ENCODE assay signal across 11 mouse cellular contexts in the genomic region with DNA sequence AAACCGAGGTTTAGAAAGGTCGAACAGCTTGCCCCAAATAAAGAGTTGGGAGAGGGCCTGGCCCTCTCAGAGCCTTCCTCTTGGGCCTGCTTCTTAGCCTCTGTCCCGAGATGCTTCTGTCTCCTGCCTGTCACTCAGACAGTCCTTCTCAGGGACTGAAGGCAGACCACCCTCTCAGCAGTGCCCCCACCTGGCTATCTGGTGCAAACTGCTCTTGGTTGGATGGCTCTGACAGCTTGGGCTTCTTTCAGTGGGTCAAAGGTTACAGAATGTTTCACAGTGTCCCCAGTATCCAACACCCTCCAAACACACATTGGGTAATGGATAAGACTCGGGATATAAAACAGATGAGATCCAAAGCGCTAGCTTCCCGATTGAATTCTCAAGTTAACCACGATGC. TPM values are rescaled to one million over a fixed set of nuclear protein-coding genes. Genes with fewer than 3 reads are reported as not detected.
DNase-seq lines count a peak whose midpoint lies in the region; ATAC-seq and TF ChIP-seq lines count a peak whose summit lies in the region.
"Had no signal": no experiment of that assay in that cellular context is flagged by ENCODE, and none has a peak within 500 bp of the region (broad histone marks: within the 10 kb centered on the region; RNA-seq: fewer than 3 reads in every experiment).

No protein-coding gene starts in this region.

- intact Hi-C loops in heart, postnatal 36 days (cut with DNase I), result loop anchor here (2.0 kb wide), 1 partner anchor 22 kb away; a partner anchor contains a TSS

- TF ChIP-seq CTCF in midbrain, postnatal 0 days (IDR thresholded peaks at IDR 0.05), result peak; percentile 22
- peak; percentile 59 for TF ChIP-seq CTCF in lung, adult 2 months (IDR thresholded peaks at IDR 0.05; ENCODE audit: insufficient read depth, low read length)

- H3K9me3 ChIP-seq in midbrain, postnatal 0 days (ENCODE audit: low read length), result no peaks in the 10 kb centered on the region
- H3K9me3 ChIP-seq in midbrain, embryonic 15.5 days, result no peaks in the 10 kb centered on the region
- H3K9me3 ChIP-seq: G1E; limb, embryonic 15.5 days had no signal

- H3K27ac ChIP-seq in midbrain, postnatal 0 days (ENCODE audit: low read depth, low read length), result no peak overlapping the region
- H3K27ac ChIP-seq in midbrain, embryonic 15.5 days, result no peak overlapping the region
- H3K27ac ChIP-seq: limb, embryonic 15.5 days had no signal

- 71% methylated on average over 7 of the region's 7 CpGs for WGBS in midbrain, postnatal 0 days
- WGBS in midbrain, embryonic 15.5 days, result 67% methylated on average over 7 of the region's 7 CpGs
- 67% methylated on average over 7 of the region's 7 CpGs for whole genome bisulfite sequencing in lung, adult 2 months

- TF ChIP-seq POLR2A in lung, adult 2 months (IDR thresholded peaks at IDR 0.05; ENCODE audit: borderline replicate concordance, extremely low read depth, low read depth, low read length), result no peak

- DNase-seq in heart, adult 18-20 months, result peak; percentile 68 to 74
- no peak for DNase-seq in heart, postnatal 36 days
- DNase-seq in midbrain, postnatal 0 days (ENCODE audit: low spot score), result no peak
- DNase-seq in lung, adult 2 months, result no peak
- DNase-seq in B cell, adult 2 months, result no peak
- DNase-seq in ovary, postnatal 14 days (ENCODE audit: low spot score), result no peak
- no peak for DNase-seq in gastrocnemius, postnatal 10 days
- DNase-seq: gastrocnemius, postnatal 36 days had no signal

- 0 out of 2 replicates have a peak, but pooled peaks cover 3% of the 10 kb centered on the region for H3K27me3 ChIP-seq in midbrain, postnatal 0 days (ENCODE audit: insufficient read depth, low read length)
- no peaks in the 10 kb centered on the region for H3K27me3 ChIP-seq in midbrain, embryonic 15.5 days (replicated peaks)
- H3K27me3 ChIP-seq: limb, embryonic 15.5 days had no signal

- H3K9ac ChIP-seq in midbrain, postnatal 0 days (replicated peaks; ENCODE audit: low read length, poor library complexity, severe bottlenecking), result no peak overlapping the region
- no peak overlapping the region for H3K9ac ChIP-seq in midbrain, embryonic 15.5 days
- H3K9ac ChIP-seq: limb, embryonic 15.5 days had no signal

- no peaks in the 10 kb centered on the region for H3K36me3 ChIP-seq in midbrain, postnatal 0 days (ENCODE audit: insufficient read depth, low read length)
- H3K36me3 ChIP-seq in midbrain, embryonic 15.5 days (replicated peaks), result no peaks in the 10 kb centered on the region
- H3K36me3 ChIP-seq: G1E; limb, embryonic 15.5 days had no signal

- no peak for ATAC-seq in midbrain, postnatal 0 days (ENCODE audit: low FRiP score)
- no peak for ATAC-seq in midbrain, embryonic 15.5 days (replicated peaks)

- no peak overlapping the region for H3K4me2 ChIP-seq in midbrain, postnatal 0 days (ENCODE audit: low read depth, low read length, poor library complexity, severe bottlenecking)
- H3K4me2 ChIP-seq in midbrain, embryonic 15.5 days, result no peak overlapping the region
- H3K4me2 ChIP-seq: limb, embryonic 15.5 days had no signal

- H3K4me1 ChIP-seq in midbrain, postnatal 0 days (ENCODE audit: insufficient read depth, low read length), result no peaks in the 10 kb centered on the region; the same call in 1 of the 2 replicates
- no peaks in the 10 kb centered on the region; the same call in 1 of the 2 replicates for H3K4me1 ChIP-seq in midbrain, embryonic 15.5 days
- peaks cover 8% of the 10 kb centered on the region for H3K4me1 ChIP-seq in lung, adult 2 months (ENCODE audit: control insufficient read depth, insufficient read depth, low read length)

- H3K4me3 ChIP-seq in midbrain, postnatal 0 days (ENCODE audit: low read depth, low read length), result no peak overlapping the region
- no peak overlapping the region for H3K4me3 ChIP-seq in midbrain, embryonic 15.5 days
- no peak overlapping the region for H3K4me3 ChIP-seq in lung, adult 2 months (replicated peaks; ENCODE audit: extremely low read depth, low read depth, low read length)
- H3K4me3 ChIP-seq: limb, embryonic 15.5 days had no signal

RNA-seq across cellular contexts. Expression of a gene that starts 23.1 kb away (rescaled TPM):
- 10 to 100 TPM; 15.6 to 15.8 TPM for total RNA-seq in heart, adult 18-20 months (2021)
- total RNA-seq in heart, postnatal 36 days (2021), result 10 to 100 TPM; 22.5 to 27.4 TPM
- 5.1 and 7.6 TPM in 2 replicates for total RNA-seq in midbrain, postnatal 0 days (2014; rRNA removed)
- polyA plus RNA-seq in midbrain, postnatal 0 days (2015; fragmentation: Nextera tagmentation; extraction: Ambion mirVana), result 2.0 and 2.9 TPM in 2 replicates
- 1.3 and 1.4 TPM in 2 replicates for polyA plus RNA-seq in midbrain, embryonic 15.5 days (2015; fragmentation: Nextera tagmentation; extraction: Ambion mirVana)
- 81.9 and 120 TPM in 2 replicates for polyA plus RNA-seq in lung, adult 2 months (2012; rRNA removed)
- total RNA-seq in gastrocnemius, postnatal 10 days (2021), result 1 to 10 TPM; 1.1 to 1.5 TPM
- polyA plus RNA-seq: G1E had no signal

Comparison
In these comparisons a context has a peak if more than half of its experiments do, and no peak if none do; other contexts are left out.
1. DNase-seq: peak in heart, adult 18-20 months (2 of 2); none in heart, postnatal 36 days (0 of 2), midbrain, postnatal 0 days (single experiment), lung, adult 2 months (single experiment), B cell, adult 2 months (0 of 2), ovary, postnatal 14 days (single experiment) and gastrocnemius, postnatal 10 days (single experiment).